Mouse (Mus musculus) Patski (cell line): Measurements from ENCODE around the gene Slc30a6. TPM values are rescaled to one million over a fixed set of nuclear protein-coding genes. Genes with fewer than 3 reads are reported as not detected.
"Not testable (repeated sequence)": the region's sequence is repeated elsewhere in the genome, so short reads cannot be mapped to it uniquely, and the experiment has no call there.

Source experiments
- ATAC-seq: fragments of 100-300 bp; one replicate; pipeline ENCODE4 v1.8.0; 2021
- CTCF ChIA-PET: fragments of 350-600 bp; sonication (Branson Sonifier 250); formaldehyde crosslinking; loops from one replicate; lab custom pipeline; 2022; ENCODE audit warnings: inconsistent platforms; lab: Charles Lee
- POLR2A ChIA-PET: fragments of 350-600 bp; sonication (Branson Sonifier 250); formaldehyde crosslinking; loops from one replicate; lab custom pipeline; 2022; ENCODE audit warnings: antibody characterized with exemption, inconsistent platforms; lab: Charles Lee
- DNase-seq: peaks from one replicate; pipeline ENCODE4 v3.0.0-alpha.2; 2011; ENCODE audit warnings: low read depth, low spot score
- H3K27me3 ChIP-seq: fragments of 371-371 bp; one replicate; pipeline ENCODE4 v1.5.1; 2021
- CTCF ChIP-seq: fragments of 100-300 bp; IDR thresholded peaks from one replicate; pipeline ENCODE4 v1.5.1; 2021
- in situ Hi-C: fragments of 300-500 bp; cut with MboI; formaldehyde crosslinking; loops from 3 replicates; pipeline ENCODE4 v1.11.1; 2018; ENCODE audit warnings: low pct_unique_long_range_greater_than_20kb, mixed read lengths
- polyA plus RNA-seq: library from polyadenylated mRNA; unstranded; gene quantifications from one replicate; pipeline ENCODE4 v1.2.3, GENCODE M21; 2021

The Slc30a6 gene
- polyA plus RNA-seq, 1 experiment from 2014 or later: 24.6 TPM

DNA sequence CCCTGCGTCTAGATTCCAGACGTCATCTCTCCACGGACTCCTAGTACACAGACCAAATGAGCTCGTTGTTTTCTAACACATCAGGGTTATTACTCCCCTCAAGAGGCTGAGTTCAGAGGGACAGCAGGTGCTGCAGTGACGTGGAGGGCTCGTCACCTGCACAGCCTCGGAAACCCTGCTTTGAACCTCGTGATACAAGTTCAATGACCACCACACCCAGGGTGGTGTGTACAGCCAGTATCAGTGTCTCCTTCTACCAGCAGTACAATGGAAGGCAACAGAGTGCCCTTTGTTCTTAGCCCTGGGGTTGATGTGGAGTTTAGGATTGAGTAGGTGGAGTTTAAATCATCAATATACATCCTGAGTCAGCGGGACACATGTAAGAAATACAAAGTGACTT is 42.4 kb downstream of the Slc30a6 start:
- ATAC-seq (no peak), DNase-seq (no peak)
- in situ Hi-C loops: no loop called here
- ChIA-PET POLR2A (no interaction called here), CTCF (interaction anchor here (1.6 kb wide), 1 partner anchor 10 kb away, joined by 3 read pairs; no protein-coding TSS in a partner anchor)
- H3K27me3 ChIP-seq: no peaks in the 10 kb centered on the region
- no peak for TF ChIP-seq CTCF

DNA sequence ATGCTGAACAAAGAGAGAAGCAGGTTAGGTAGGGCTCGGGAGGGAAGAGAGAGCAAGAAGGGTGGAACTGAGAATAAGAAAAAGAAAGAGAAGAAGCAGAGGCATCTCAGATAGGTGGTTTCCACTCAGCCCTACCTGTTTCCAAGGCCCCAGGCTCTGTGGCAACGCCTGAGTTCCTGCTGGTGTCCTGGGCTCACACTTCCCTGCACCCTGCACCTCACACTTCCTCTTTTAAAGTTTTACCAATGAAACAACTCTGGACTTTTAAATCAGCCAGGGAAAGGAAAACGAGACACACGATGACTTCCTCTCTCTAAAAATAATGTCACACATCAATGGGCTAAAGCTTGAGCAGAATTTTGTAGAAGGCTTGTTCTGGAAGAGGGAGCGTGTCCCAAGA is 45.1 kb downstream of the Slc30a6 start:
- DNase-seq (no peak), ATAC-seq (peak; percentile 60)
- CTCF ChIA-PET: no interaction called here
- in situ Hi-C loops: no loop called here
- TF ChIP-seq CTCF: no peak
- peaks cover 3% of the 10 kb centered on the region for H3K27me3 ChIP-seq
- POLR2A ChIA-PET: no interaction called here

DNA sequence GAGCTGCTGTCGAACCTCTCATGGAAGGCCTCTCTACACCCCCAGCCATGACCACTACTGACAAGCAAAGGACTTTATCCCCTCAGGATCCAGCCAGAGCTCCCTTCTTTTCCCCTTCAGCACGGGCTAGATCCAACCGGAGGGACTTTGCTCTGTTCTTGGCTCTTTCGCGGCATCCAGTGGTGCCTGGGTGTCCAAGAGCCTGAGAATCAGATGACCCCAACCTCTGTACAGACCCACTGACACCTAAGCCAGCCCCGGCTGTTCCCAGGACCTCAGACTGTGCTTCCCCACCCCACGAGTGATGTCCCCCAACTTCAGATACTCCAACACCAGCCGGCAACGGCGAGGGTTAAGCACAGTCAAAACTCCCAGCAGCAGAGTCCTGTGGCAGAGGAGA is 54.4 kb downstream of the Slc30a6 start:
- no peak for TF ChIP-seq CTCF
- no peak for DNase-seq
- POLR2A ChIA-PET: no interaction called here

DNA sequence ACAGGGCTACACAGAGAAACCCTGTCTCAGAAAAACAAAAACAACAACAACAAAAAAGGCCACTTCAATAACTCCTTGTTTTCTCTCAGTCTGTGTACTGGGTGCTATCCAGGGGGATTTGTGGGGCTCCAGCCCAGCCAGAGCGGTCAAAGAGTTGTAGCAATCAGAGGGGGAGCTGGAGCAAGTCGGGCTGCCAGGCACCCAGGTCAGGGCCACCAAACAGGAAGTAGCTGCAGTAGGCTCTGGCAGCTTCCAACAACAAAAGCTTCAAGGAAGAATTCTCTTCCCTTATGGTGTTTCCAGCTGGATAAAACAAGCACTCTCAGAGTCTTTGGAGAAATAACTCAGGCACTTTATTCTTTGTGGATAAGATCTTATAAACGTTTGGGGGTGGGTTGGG is 58.5 kb downstream of the Slc30a6 start:
- POLR2A ChIA-PET: interaction anchor here (0.6 to 0.7 kb wide), 2 partner anchors 37 to 138 kb away, joined by 3 to 4 read pairs; no protein-coding TSS in a partner anchor
- in situ Hi-C loops: no loop called here
- CTCF ChIA-PET: no interaction called here
- DNase-seq (no peak), ATAC-seq (no peak)
- TF ChIP-seq CTCF: no peak
- no peaks in the 10 kb centered on the region for H3K27me3 ChIP-seq

More for the DNA sequence above, 54.4 kb downstream of the Slc30a6 start:
- in situ Hi-C loops: no loop called here
- CTCF ChIA-PET: interaction anchor here (0.9 kb wide), 1 partner anchor 39 kb away, joined by 3 read pairs; the partner anchor contains the start of gene Yipf4
- no peak for ATAC-seq
- H3K27me3 ChIP-seq: peaks cover 6% of the 10 kb centered on the region

DNA sequence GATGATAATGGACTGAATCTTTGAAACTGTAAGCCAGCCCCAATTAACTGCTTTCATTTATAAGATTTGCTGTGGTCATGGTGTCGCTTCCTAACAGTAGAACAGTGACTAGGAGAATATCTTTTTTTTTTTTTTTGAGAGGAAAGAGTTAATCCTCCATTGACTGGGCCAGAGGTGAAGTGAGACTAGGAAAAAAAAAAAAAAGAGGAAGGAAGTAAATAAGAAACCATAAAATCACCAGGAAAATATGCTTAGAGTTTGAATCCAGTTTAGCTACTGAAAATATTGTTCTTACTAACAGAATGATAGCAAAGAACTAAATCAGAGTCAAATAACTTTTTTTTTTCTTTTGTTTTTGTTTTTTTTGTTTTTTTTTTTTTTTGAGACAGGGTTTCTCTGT is 59.3 kb downstream of the Slc30a6 start:
- POLR2A ChIA-PET: interaction anchor here (0.7 kb wide), 1 partner anchor 139 kb away, joined by 4 read pairs; no protein-coding TSS in a partner anchor
- CTCF ChIA-PET: no interaction called here
- H3K27me3 ChIP-seq: no peaks in the 10 kb centered on the region
- ATAC-seq: no peak
- in situ Hi-C loops: no loop called here
- no peak for DNase-seq
- no peak for TF ChIP-seq CTCF

DNA sequence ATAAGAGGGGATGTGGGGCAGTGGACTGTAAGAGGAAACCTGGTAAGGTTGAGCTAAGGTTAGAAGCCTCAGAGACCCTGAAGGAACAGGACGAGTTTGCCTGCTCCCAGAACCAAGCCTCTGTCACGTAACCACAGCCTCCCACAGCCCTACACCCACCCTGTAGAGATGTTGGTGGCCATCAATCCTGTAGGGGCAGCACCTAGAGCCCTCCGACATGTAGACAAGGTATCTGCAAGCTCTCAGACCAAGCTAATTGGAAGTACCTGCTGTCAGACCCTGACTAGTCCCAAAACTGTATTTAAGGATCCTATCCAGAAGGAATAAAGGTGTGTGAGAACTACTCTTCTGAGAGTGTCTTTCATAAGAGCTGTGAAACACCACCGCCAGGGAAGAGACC is 60.0 kb downstream of the Slc30a6 start:
- DNase-seq (no peak), ATAC-seq (no peak)
- TF ChIP-seq CTCF: no peak
- in situ Hi-C loops: no loop called here
- CTCF ChIA-PET: no interaction called here
- POLR2A ChIA-PET: no interaction called here
- no peaks in the 10 kb centered on the region for H3K27me3 ChIP-seq

DNA sequence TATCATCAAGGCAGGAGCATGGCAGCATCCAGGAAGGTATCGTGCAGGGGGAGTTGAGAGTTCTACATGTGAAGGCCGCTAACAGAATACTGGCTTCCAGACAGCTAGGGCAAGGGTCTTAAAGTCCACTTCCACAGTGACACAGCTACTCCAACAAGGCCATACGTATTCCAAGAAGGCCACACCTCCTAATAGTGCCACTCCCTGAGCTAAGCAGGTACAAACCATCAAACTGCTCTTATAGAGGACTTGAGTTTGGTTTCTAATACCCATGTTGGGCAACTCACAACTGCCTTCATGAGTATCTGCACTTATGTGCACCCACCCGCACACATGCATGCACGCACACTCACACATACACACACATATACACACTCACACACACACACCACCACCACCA is 61.4 kb downstream of the Slc30a6 start:
- ATAC-seq (no peak), DNase-seq (no peak)
- no peak for TF ChIP-seq CTCF
- H3K27me3 ChIP-seq: no peaks in the 10 kb centered on the region
- ChIA-PET CTCF (interaction anchor here (1.0 kb wide), 1 partner anchor 9 kb away, joined by 4 read pairs; no protein-coding TSS in a partner anchor), POLR2A (no interaction called here)
- in situ Hi-C loops: no loop called here

DNA sequence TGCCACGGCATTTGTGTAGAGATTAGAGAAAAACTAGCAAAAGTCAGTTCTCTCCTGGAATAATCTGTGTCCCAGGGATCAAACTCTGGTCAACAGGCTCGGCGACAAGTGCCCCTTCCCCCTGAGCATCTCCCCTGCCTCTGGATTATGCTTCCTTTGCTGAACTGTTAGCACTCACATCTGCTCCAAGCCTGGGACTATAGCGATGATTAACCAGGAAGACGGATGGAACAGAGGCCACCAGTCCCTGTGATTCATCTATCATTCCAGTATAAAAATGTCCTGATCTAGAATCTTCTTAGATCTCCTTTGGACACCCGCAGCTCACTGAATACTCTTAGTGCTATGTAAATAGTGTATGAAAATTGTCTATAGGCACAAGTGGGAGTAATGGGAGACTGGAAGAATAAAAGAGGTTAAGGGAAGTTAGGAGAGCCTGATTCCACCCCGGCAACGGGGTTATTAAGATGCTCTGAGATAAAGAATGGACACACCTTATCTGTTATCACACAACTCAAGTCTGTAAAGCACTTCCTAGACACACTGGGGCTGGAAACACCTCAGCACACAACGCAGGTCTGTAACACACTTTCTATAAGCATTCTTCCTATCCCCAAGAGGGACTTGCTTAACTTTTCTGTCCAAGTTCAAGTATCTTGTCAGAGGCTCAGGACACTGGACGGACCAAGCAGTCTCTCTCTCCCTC is 62.7 kb downstream of the Slc30a6 start:
- no peaks in the 10 kb centered on the region for H3K27me3 ChIP-seq
- ChIA-PET CTCF (no interaction called here), POLR2A (no interaction called here)
- no peak for TF ChIP-seq CTCF
- DNase-seq (no peak), ATAC-seq (no peak)
- in situ Hi-C loops: no loop called here

DNA sequence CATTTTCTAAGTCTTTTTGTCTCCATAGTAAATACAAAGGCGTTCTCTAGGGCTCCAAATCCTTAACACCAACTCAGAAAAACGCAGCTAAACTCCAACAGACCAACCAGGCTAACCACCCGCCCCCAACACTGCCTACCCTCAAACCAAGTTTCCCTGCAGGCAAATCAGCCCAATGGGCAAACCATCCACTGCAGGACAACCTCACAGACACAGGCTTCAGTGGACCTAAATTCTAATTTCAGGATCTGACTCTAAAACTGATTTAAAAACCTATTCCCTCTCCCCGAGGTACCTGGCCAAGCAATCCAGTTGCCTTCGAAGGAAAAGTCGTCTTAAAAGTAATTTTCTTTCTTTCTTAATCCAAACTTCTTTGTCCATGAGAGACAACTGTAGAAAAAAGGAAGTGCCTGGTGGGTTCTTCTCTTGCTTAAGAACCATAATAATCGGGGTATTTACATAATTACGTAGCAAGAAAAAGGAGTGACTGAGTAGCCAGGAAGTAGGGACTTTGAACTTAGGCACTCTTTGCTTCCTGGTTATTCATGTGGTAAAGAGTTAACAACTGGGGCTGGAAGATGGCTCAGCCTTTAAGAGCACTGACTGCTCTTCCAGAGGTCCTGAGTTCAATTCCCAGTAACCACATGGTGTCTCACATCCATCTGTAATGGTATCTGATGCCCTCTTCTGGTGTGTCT is 63.5 kb downstream of the Slc30a6 start, which contains the start of gene Nlrc4:
Nlrc4 (minus strand) TSS at position 432 of the 698 bp plus-strand sequence.
- no peaks in the 10 kb centered on the region for H3K27me3 ChIP-seq
- DNase-seq (no peak), ATAC-seq (no peak)
- in situ Hi-C loops: no loop called here
- TF ChIP-seq CTCF: no peak
- ChIA-PET POLR2A (no interaction called here), CTCF (interaction anchor here (1.0 kb wide), 1 partner anchor 12 kb away, joined by 3 read pairs; no protein-coding TSS in a partner anchor)

DNA sequence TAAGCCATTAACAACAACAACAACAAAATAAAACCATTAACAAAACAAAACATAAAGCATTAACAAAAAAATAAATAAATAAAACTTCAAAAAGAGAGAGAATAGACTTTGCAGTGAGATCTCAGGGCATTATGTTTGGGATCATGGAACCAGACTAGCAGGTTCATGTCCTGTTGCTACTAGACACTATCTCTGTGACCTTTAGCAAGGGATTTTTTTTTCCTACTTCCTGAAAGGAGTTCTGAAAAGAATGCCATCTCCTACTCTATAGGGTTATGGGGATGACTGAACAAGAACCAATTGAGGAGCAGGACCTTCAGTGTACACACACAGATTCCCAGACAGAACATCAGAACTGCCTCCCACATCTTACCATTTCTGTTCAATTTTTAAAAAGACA is 68.1 kb downstream of the Slc30a6 start:
- POLR2A ChIA-PET: no interaction called here
- in situ Hi-C loops: no loop called here

DNA sequence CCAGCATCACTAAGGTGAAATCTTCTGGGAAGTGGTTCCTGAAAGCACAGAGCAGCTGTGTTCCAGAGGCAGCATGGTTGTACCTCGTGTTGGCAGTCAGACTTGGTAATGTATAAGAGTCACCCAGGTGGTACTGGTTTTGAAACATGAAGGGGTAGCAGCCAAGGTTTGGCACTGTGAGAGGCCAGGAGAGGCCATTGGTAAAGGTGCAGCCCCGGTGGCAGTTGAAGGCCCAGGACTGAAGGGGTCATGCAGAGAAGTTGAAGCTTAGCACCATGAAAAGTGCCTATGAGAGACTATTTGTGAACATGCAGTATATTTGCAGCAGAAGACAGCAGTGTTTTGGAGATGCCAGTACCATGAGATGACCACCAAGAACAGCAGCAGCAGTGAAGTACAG is 72.6 kb downstream of the Slc30a6 start:
- POLR2A ChIA-PET, ATAC-seq, in situ Hi-C loops, H3K27me3 ChIP-seq, CTCF ChIA-PET, DNase-seq: not testable (repeated sequence)

More for the DNA sequence above, 68.1 kb downstream of the Slc30a6 start:
- CTCF ChIA-PET: no interaction called here
- H3K27me3 ChIP-seq: no peaks in the 10 kb centered on the region
- ATAC-seq (no peak), DNase-seq (no peak)
- no peak for TF ChIP-seq CTCF

DNA sequence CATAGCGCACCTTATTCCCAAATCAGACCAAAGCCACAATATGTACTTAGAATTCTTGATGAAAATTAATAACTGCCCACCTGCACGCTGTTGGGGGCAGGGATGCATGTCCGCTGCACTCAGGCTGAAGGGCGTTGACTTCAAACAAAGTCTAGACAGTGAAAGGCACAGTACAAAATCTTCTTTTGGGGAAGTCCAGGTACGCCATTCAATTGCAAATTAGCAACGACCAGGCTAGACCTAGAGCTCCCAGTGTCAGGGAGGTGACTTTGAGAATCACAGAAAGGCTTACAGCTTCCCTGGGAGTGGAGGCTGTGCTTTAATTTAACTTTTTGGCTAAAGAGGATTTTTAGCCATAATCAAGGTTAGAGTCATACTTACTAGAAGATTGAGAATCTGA is 74.7 kb downstream of the Slc30a6 start:
- H3K27me3 ChIP-seq, DNase-seq, in situ Hi-C loops, POLR2A ChIA-PET, CTCF ChIA-PET, ATAC-seq: not testable (repeated sequence)
